Mouse (Mus musculus): ENCODE measurements at regions not wholly inside any gene's neighbourhood (a gene's known extent, or its start where the extent isn't known, plus 50 kb on each side); places are given as distances from the start of the nearest gene placed in this dataset.
"Not testable (repeated sequence)": the region's sequence is repeated elsewhere in the genome, so short reads cannot be mapped to it uniquely, and the experiment has no call there.

DNA sequence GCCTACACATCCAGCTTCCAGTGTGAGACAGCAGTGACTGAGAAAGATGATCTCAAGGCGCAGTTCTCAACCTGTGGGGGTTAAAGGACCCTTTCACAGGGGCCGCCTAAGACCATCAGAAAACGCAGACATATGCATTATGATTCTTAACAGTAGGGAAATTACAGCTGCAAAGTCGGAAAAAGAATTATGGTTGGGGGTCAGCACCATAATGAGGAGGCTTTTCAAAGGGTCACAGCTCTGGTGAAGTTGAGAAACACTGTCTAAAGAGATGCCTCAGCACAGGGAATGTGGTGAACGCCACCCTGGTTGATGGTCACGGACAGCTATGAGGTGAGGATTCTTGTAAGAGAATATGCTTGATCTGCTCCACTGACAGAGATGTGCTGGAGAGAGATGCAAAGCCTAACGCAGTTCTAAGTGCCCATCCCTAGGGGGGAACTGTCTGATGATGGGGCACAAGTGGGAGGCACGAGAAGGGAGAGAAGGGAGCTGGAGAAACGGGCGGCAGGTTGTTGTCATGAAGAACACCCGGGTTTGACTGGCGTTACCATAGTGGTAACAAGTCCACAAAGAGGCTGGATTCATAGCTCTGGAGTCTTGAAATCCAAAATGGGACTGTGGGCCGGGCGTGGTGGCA, 172.3 kb downstream of the Ifng start:
- intact Hi-C loops (cut with DNase I) = no loop called here
- no peaks in the 10 kb centered on the region for H3K27me3 ChIP-seq (ENCODE audit: control insufficient read depth, insufficient read depth, low read length)
- 84% methylated on average over 14 of the region's 14 CpGs for WGBS
- TF ChIP-seq CTCF (IDR thresholded peaks at IDR 0.05) = no peak
- no peak for TF ChIP-seq POLR2A (IDR thresholded peaks at IDR 0.05; ENCODE audit: insufficient read depth, low read depth, low read length)
- TF ChIP-seq EP300 (IDR thresholded peaks at IDR 0.05; ENCODE audit: insufficient read depth, low read depth, low read length) = no peak
- H3K79me2 ChIP-seq (replicated peaks; ENCODE audit: control insufficient read depth, insufficient read depth, low read length) = no peaks in the 10 kb centered on the region
- H3K27ac ChIP-seq = no peak overlapping the region
- H3K4me3 ChIP-seq = no peak overlapping the region
- no peaks in the 10 kb centered on the region for H3K36me3 ChIP-seq (ENCODE audit: control insufficient read depth, insufficient read depth, low read length)
- no peak for DNase-seq
- no peaks in the 10 kb centered on the region for H3K4me1 ChIP-seq (ENCODE audit: control insufficient read depth, insufficient read depth, low read length)
- no peak overlapping the region for H3K9ac ChIP-seq (ENCODE audit: low read depth, low read length)

DNA sequence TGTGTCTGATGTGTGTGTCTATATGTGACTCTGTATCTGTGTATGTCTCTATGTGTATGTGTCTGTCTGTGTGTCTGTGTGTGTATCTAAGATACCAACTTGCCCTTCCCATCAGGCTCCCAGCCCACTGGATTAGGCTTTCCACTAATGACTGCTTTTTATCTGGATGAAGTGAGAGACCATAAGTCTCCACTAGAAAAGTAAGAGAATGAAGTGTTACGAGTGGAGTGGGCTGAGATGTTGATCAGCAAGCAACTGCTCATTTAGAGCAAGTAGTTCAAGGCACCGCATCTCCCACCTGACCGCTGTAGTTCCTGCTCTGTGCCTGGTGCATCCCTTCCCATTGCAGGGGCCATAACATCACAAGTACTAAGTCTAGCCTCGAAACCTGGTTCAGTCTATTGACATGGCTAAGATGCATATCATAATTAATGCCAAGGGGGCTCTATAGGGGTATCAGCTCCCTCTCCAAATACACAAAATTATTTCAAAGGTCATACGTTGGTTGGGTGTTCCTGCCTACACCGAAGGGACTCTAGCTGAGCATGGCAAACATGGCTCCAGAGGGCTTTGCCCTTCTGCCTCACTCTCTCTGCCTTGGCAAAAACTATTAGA, 173.5 kb downstream of the Ifng start:
- Histone ChIP-seq H3K4me3 (no peak overlapping the region), H3K27me3 (ENCODE audit: control insufficient read depth, insufficient read depth, low read length) (no peaks in the 10 kb centered on the region), H3K9ac (ENCODE audit: low read depth, low read length) (no peak overlapping the region), H3K79me2 (replicated peaks; ENCODE audit: control insufficient read depth, insufficient read depth, low read length) (no peaks in the 10 kb centered on the region), H3K36me3 (ENCODE audit: control insufficient read depth, insufficient read depth, low read length) (no peaks in the 10 kb centered on the region), H3K27ac (no peak overlapping the region), H3K4me1 (ENCODE audit: control insufficient read depth, insufficient read depth, low read length) (no peaks in the 10 kb centered on the region)
- 89% methylated on average over 6 of the region's 6 CpGs for WGBS
- no peak for DNase-seq
- TF ChIP-seq EP300 (IDR thresholded peaks at IDR 0.05; ENCODE audit: insufficient read depth, low read depth, low read length) (no peak), POLR2A (IDR thresholded peaks at IDR 0.05; ENCODE audit: insufficient read depth, low read depth, low read length) (no peak), CTCF (IDR thresholded peaks at IDR 0.05) (no peak)
- intact Hi-C loops (cut with DNase I) = no loop called here

DNA sequence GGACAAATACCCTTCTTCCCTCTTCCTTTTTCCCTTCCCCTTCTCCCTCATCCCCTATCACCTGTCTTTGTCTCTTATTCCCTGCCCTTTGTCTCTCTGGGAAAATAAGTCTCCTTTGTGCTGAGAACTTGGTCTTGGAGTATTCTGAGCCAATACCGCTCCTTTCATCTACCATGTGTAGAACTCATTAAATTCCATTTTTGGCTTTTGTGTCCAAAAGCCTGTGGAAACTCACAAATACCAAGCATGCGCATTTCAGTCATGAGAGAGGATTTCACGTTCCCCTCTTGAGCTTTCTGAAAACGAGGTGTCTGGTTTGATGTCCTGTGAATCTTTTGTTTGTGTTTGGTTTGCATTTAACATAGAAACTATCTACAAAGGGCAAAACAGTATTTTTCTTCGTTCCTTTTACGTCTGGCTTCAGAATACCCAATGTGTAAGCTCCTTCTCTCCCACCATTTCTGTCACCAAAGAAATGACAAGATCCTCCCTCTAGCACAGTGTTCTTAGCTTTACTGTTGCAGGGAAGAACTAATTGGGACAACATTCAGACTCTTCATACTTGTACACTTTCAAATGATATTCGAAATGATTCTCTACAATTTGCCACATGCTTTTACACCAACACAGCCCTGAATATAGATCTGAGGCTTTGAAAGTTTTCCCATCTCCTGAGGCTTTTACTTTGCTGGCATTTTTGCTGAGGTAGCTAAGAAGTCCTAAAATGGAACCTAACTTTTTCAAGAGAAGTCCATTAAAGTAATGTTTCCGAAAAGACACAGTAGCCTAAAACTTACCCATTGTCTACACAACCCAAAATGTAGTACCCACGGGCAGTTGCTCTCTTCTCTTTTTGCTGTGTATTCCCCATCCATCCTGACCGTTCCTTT, 174.5 kb downstream of the Ifng start:
- Histone ChIP-seq H3K4me1 (ENCODE audit: control insufficient read depth, insufficient read depth, low read length) (no peaks in the 10 kb centered on the region), H3K36me3 (ENCODE audit: control insufficient read depth, insufficient read depth, low read length) (no peaks in the 10 kb centered on the region), H3K9ac (ENCODE audit: low read depth, low read length) (no peak overlapping the region), H3K4me3 (no peak overlapping the region), H3K27me3 (ENCODE audit: control insufficient read depth, insufficient read depth, low read length) (no peaks in the 10 kb centered on the region), H3K27ac (no peak overlapping the region), H3K79me2 (replicated peaks; ENCODE audit: control insufficient read depth, insufficient read depth, low read length) (no peaks in the 10 kb centered on the region)
- WGBS = 81% methylated on average over 10 of the region's 10 CpGs
- DNase-seq = no peak
- TF ChIP-seq POLR2A (IDR thresholded peaks at IDR 0.05; ENCODE audit: insufficient read depth, low read depth, low read length) (no peak), EP300 (IDR thresholded peaks at IDR 0.05; ENCODE audit: insufficient read depth, low read depth, low read length) (no peak), CTCF (IDR thresholded peaks at IDR 0.05) (no peak)
- intact Hi-C loops (cut with DNase I) = no loop called here

DNA sequence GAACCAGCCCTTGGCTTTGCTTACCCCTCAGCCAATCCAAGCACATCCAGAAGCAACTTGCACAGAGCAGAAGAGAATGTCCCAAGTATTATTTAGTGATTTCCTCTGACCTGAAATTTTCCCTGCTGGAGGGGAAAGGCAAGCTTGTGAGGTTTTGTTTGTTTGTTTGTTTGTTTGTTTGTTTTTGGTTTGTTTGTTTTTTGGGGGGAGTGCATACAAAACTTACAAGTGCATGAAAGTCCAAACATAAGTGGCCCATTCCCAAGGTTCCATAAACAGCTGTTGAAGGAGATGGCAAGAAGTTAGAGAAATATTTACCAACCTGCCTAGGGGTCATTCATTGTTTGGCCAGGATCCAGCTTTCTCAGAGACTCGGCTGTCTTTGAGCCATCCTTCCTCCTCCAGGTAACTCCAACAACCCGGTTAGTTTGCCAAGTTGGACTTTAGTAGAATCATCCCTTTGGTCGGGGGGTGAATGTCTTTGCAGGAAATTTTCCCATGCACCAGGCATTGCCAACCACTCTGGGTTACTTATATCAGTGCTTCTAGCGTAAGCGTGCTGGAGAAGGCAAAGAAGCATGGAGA, 175.3 kb downstream of the Ifng start:
- intact Hi-C loops (cut with DNase I) = no loop called here
- no peaks in the 10 kb centered on the region for H3K4me1 ChIP-seq (ENCODE audit: control insufficient read depth, insufficient read depth, low read length)
- DNase-seq = no peak
- no peak overlapping the region for H3K9ac ChIP-seq (ENCODE audit: low read depth, low read length)
- TF ChIP-seq EP300 (IDR thresholded peaks at IDR 0.05; ENCODE audit: insufficient read depth, low read depth, low read length) (no peak), POLR2A (IDR thresholded peaks at IDR 0.05; ENCODE audit: insufficient read depth, low read depth, low read length) (no peak), CTCF (IDR thresholded peaks at IDR 0.05) (no peak)
- H3K36me3 ChIP-seq (ENCODE audit: control insufficient read depth, insufficient read depth, low read length) = no peaks in the 10 kb centered on the region
- WGBS = 81% methylated on average over 5 of the region's 5 CpGs
- no peaks in the 10 kb centered on the region for H3K27me3 ChIP-seq (ENCODE audit: control insufficient read depth, insufficient read depth, low read length)
- H3K27ac ChIP-seq = no peak overlapping the region
- no peak overlapping the region for H3K4me3 ChIP-seq
- no peaks in the 10 kb centered on the region for H3K79me2 ChIP-seq (replicated peaks; ENCODE audit: control insufficient read depth, insufficient read depth, low read length)

DNA sequence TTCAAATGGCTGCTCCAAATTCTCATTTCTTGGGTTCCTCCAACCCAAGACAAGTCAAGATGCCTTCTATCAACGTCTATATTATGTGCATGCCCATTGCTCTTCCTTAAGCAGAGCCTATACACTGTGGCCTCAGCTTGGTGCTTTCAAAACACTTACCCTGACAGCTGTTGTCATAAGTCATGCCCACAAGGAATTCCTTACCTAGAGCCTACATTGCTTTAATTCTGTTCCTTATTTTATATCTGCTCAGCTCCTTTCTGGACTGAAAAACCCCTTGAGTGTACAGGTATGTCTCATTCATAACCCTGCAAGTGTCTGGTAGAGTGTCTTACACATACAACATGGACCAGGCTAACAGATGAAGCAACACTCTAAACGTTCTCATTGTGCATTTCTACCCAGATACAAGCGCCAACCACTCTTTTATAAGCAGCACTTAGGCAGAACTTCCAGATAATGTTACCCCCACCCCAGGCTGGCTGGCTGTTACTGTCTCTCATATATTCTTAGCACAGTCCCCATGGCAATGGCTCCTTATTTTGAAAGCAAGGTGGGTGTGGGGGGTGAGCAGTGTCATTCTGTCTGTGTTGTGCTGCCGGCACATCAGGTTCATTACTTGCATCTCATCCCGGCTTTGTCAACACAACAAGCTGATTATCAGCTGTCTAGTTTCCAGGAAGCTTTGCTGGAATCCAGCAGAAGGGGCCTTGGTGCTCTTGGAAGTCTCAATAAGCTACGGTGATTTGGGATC, 176.6 kb downstream of the Ifng start:
- Histone ChIP-seq H3K4me3 (no peak overlapping the region), H3K36me3 (ENCODE audit: control insufficient read depth, insufficient read depth, low read length) (no peaks in the 10 kb centered on the region), H3K27me3 (ENCODE audit: control insufficient read depth, insufficient read depth, low read length) (no peaks in the 10 kb centered on the region), H3K79me2 (replicated peaks; ENCODE audit: control insufficient read depth, insufficient read depth, low read length) (no peaks in the 10 kb centered on the region), H3K4me1 (ENCODE audit: control insufficient read depth, insufficient read depth, low read length) (no peaks in the 10 kb centered on the region), H3K9ac (ENCODE audit: low read depth, low read length) (no peak overlapping the region), H3K27ac (no peak overlapping the region)
- intact Hi-C loops (cut with DNase I) = no loop called here
- 47% methylated on average over 6 of the region's 6 CpGs for WGBS
- TF ChIP-seq POLR2A (IDR thresholded peaks at IDR 0.05; ENCODE audit: insufficient read depth, low read depth, low read length) = no peak
- no peak for TF ChIP-seq CTCF (IDR thresholded peaks at IDR 0.05)
- TF ChIP-seq EP300 (IDR thresholded peaks at IDR 0.05; ENCODE audit: insufficient read depth, low read depth, low read length) = no peak
- DNase-seq = no peak

DNA sequence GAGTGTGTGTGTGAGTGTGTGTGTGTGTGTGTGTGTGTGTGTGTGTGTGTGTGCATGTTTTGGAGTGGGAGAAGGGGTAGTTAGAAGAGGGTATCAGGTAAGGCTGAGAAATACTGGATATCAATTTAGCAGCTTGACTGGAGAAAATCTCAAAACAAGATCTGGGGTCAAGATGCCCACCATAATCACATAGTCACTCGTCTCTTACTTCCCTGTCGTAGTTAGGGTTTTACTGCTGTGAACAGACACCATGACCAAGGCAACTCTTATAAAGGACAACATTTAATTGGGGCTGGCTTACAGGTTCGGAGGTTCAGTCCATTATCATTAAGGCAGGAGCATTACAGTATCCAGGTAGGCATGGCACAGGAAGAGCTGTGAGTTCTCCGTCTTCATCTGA, 177.4 kb downstream of the Ifng start:
- H3K9ac ChIP-seq (ENCODE audit: low read depth, low read length); H3K27me3 ChIP-seq (ENCODE audit: control insufficient read depth, insufficient read depth, low read length); H3K4me1 ChIP-seq (ENCODE audit: control insufficient read depth, insufficient read depth, low read length); H3K79me2 ChIP-seq (replicated peaks; ENCODE audit: control insufficient read depth, insufficient read depth, low read length); H3K36me3 ChIP-seq (ENCODE audit: control insufficient read depth, insufficient read depth, low read length); DNase-seq; H3K27ac ChIP-seq; H3K4me3 ChIP-seq; intact Hi-C loops (cut with DNase I): not testable (repeated sequence)
- 94% methylated on average over 4 of the region's 4 CpGs for WGBS
